Mouse (Mus musculus) forebrain, embryonic 12.5 days (tissue): Measurements from ENCODE around the gene Etv1. TPM values are rescaled to one million over a fixed set of nuclear protein-coding genes. Genes with fewer than 3 reads are reported as not detected.

Source experiments
- ATAC-seq: fragments of 200-750 bp; cut with Nextera tagmentation; 2 replicates; pipeline ENCODE4 v1.8.0; 2017; ENCODE audit warnings: moderate TSS enrichment; ENCODE audit not compliant: low FRiP score
- H3K27ac ChIP-seq: fragments of 300-500 bp; sonication (generic); 2 replicates; pipeline ENCODE4 v1.5.1; 2016; ENCODE audit warnings: mild to moderate bottlenecking
- H3K27me3 ChIP-seq: fragments of 300-500 bp; sonication (generic); 2 replicates; pipeline ENCODE4 v1.6.1; 2016; ENCODE audit warnings: mild to moderate bottlenecking
- H3K36me3 ChIP-seq: fragments of 300-500 bp; sonication (generic); replicated peaks from 2 replicates; pipeline ENCODE4 v1.6.1; 2016; ENCODE audit warnings: mild to moderate bottlenecking
- H3K4me1 ChIP-seq: fragments of 300-500 bp; sonication (generic); 2 replicates; pipeline ENCODE4 v1.6.1; 2016
- H3K4me2 ChIP-seq: fragments of 300-500 bp; sonication (generic); 2 replicates; pipeline ENCODE4 v1.6.1; 2016; ENCODE audit warnings: mild to moderate bottlenecking, moderate library complexity
- H3K4me3 ChIP-seq: fragments of 300-500 bp; sonication (generic); replicated peaks from 2 replicates; pipeline ENCODE4 v1.5.1; 2016; ENCODE audit warnings: mild to moderate bottlenecking
- H3K9ac ChIP-seq: fragments of 300-500 bp; sonication (generic); 2 replicates; pipeline ENCODE4 v1.6.1; 2016; ENCODE audit warnings: mild to moderate bottlenecking
- H3K9me3 ChIP-seq: fragments of 300-500 bp; sonication (generic); 2 replicates; pipeline ENCODE4 v1.6.1; 2016
- WGBS: fragments of 180-500 bp; shearing (Covaris S2); methylation state at CpG from one replicate; pipeline ENCODE4 v1.1.7; 2016; 5-methylcytosine and 5-hydroxymethylcytosine counted together
- polyA plus RNA-seq: library from polyadenylated mRNA; unstranded; fragments of >200 nt; fragmentation: Nextera tagmentation; extraction: Ambion mirVana; gene quantifications from 2 replicates; pipeline ENCODE4 v1.2.1, GENCODE M21; 2016

Gene Etv1
- polyA plus RNA-seq, 1 experiment from 2014 or later, result 25.5 TPM

DNA sequence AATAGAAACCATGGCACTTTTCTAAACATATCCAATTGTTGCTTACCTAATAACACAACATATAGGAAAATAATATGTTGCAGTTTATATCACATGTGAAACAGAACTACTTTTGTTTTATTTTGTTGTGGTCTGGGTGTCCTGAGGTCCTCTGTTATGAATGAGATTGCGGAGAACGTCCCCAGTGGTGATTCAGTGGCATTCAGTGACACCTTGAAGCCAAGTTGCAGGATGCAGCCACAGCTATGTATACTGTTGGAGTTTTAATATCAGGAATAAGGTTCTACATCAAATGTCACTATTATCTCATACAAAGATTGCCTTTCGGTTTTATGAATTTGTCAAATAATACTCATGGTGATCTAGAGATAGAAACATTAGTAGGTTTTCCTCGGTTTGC lies 7.4 kb downstream of the Etv1 start:
- H3K27ac ChIP-seq, result no peak overlapping the region
- peaks cover 13% of the 10 kb centered on the region; the same call in 1 of the 2 replicates for H3K4me1 ChIP-seq
- H3K9me3 ChIP-seq, result no peaks in the 10 kb centered on the region
- no peaks in the 10 kb centered on the region for H3K27me3 ChIP-seq
- H3K4me3 ChIP-seq, result no peak overlapping the region
- ATAC-seq, result no peak
- H3K9ac ChIP-seq, result no peak overlapping the region
- no peak overlapping the region for H3K4me2 ChIP-seq
- WGBS, result 92% methylated on average over 4 of the region's 4 CpGs
- H3K36me3 ChIP-seq, result no peaks in the 10 kb centered on the region

DNA sequence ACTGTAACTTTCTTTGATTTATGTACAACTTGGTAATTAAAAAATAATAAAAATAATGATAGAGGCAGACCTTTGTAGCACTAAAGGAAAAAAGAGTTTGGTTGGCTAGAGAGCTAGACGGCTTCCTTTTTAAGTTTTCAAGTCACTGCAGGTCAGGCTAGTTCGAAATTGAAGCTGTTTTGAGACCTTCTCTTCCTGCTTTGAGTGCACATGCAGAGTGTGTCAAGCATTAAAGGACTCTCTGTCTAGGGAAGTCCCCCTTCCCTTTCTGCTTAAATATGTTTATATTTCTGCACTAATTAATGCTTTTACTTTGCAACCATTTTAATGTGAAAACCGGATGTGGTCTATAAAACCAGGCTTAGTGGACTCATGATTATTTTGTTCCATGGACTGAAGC lies 8.5 kb downstream of the Etv1 start:
- peaks cover 12% of the 10 kb centered on the region; the same call in 1 of the 2 replicates for H3K4me1 ChIP-seq
- no peaks in the 10 kb centered on the region for H3K36me3 ChIP-seq
- 73% methylated on average over 3 of the region's 3 CpGs for WGBS
- no peak overlapping the region for H3K9ac ChIP-seq
- no peaks in the 10 kb centered on the region for H3K9me3 ChIP-seq
- no peak overlapping the region for H3K4me3 ChIP-seq
- H3K27me3 ChIP-seq, result no peaks in the 10 kb centered on the region
- H3K4me2 ChIP-seq, result no peak overlapping the region
- no peak for ATAC-seq
- H3K27ac ChIP-seq, result no peak overlapping the region

DNA sequence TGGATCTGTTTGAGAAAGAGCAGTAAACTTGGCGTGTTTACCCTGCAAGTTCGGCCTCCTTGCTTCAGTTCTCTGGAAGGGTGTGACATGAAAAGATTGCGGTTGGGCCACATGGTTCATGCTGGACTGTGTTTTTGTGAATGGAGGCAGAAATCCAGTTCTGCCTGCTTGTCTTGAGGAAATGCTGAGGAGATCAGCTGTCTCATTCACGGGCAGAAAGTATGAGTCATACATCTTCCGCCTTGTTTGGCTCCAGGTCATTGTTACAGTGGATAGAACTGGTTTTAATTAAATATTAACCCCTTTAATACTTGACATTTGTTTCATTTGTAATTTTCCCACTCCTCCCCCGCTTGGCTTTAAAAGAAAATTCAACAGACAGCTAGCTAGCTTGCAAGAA lies 9.4 kb downstream of the Etv1 start:
- Histone ChIP-seq H3K4me1 (peaks cover 7% of the 10 kb centered on the region; the same call in 1 of the 2 replicates), H3K27ac (no peak overlapping the region), H3K4me3 (no peak overlapping the region), H3K36me3 (no peaks in the 10 kb centered on the region), H3K9me3 (no peaks in the 10 kb centered on the region), H3K9ac (no peak overlapping the region), H3K4me2 (no peak overlapping the region), H3K27me3 (no peaks in the 10 kb centered on the region)
- ATAC-seq, result peak; percentile 61; the same call in 1 of the 2 replicates
- 44% methylated on average over 6 of the region's 6 CpGs for WGBS

DNA sequence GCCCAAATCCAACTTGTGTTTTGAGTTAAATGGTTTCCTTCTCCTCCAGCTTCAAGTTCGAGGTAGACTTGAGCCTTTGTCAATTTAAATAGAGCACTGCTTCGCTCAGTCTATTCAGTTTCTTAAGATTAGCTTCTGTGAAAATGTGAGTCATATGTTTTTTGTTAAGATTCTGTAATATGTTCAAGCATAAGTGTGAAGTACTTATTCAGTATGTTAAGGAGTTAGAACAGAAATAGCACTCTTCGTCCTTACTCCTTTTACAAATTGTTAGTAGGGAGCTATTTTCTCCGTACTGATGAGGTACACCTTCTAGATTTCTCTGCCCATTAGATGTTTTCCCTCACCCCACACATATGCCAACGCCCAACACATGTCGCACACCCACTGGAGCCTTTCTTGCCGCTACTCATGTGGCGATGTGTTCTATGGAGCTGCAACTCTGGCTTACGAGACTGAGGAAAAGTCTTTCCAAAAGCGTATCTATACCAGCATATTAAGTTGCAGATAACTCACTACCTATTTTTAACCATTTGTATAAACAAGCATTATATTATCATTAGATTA lies 10.7 kb downstream of the Etv1 start:
- H3K9me3 ChIP-seq, result no peaks in the 10 kb centered on the region

DNA sequence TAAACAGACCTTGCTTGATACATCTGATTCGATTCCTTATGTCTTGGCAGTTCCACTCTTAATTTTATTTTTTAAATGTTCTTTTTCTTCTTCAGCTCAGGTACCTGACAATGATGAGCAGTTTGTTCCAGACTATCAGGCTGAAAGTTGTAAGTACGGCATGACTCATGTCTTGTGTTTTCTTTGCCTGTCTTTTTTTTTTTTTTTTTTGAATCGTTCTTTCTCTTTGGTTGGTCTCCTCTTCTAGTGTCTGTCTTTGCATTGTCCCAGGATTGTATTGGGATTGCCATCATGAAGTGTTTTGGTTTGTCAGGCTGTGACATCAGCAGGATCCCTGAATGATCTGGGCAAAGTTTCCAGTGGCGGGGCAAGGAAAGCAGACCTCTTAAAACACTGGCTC lies 13.9 kb downstream of the Etv1 start:
- Histone ChIP-seq H3K36me3 (0 out of 2 replicates have a peak, but pooled peaks cover 3% of the 10 kb centered on the region), H3K9ac (no peak overlapping the region), H3K27ac (no peak overlapping the region), H3K27me3 (no peaks in the 10 kb centered on the region), H3K4me1 (peaks cover 4% of the 10 kb centered on the region; the same call in 1 of the 2 replicates), H3K4me2 (no peak overlapping the region), H3K9me3 (no peaks in the 10 kb centered on the region), H3K4me3 (no peak overlapping the region)
- no peak for ATAC-seq
- WGBS, result 89% methylated on average over 4 of the region's 4 CpGs

More for the DNA sequence above, 10.7 kb downstream of the Etv1 start:
- Histone ChIP-seq H3K27me3 (no peaks in the 10 kb centered on the region), H3K4me2 (no peak overlapping the region), H3K4me1 (peaks cover 4% of the 10 kb centered on the region; the same call in 1 of the 2 replicates), H3K4me3 (no peak overlapping the region), H3K36me3 (no peaks in the 10 kb centered on the region), H3K27ac (no peak overlapping the region), H3K9ac (no peak overlapping the region)
- no peak for ATAC-seq
- 93% methylated on average over 10 of the region's 10 CpGs for WGBS

DNA sequence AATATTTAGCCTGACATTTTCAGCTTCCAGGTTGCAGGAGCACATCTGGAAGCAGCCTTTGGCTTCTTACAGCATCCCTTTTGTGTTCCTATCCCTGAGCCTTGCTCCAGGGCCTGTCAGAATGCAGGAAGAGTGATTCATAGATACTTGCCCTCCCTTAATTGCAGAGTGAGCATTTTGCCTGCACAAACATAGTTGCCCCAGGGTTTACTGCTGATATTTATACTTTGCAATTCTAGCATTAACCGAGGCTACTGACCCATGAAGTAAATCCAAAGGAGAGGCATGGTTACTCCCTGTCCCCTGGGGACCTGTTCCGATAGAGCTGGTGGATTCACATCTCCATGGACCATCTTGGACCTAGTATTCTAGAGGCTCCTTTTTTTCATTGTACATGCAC lies 14.5 kb downstream of the Etv1 start:
- Histone ChIP-seq H3K9ac (no peak overlapping the region), H3K36me3 (0 out of 2 replicates have a peak, but pooled peaks cover 3% of the 10 kb centered on the region), H3K9me3 (no peaks in the 10 kb centered on the region), H3K27me3 (no peaks in the 10 kb centered on the region), H3K27ac (no peak overlapping the region), H3K4me3 (no peak overlapping the region), H3K4me1 (peaks cover under 1% of the 10 kb centered on the region; the same call in 1 of the 2 replicates), H3K4me2 (no peak overlapping the region)
- 63% methylated on average over 2 of the region's 2 CpGs for WGBS
- ATAC-seq, result no peak

DNA sequence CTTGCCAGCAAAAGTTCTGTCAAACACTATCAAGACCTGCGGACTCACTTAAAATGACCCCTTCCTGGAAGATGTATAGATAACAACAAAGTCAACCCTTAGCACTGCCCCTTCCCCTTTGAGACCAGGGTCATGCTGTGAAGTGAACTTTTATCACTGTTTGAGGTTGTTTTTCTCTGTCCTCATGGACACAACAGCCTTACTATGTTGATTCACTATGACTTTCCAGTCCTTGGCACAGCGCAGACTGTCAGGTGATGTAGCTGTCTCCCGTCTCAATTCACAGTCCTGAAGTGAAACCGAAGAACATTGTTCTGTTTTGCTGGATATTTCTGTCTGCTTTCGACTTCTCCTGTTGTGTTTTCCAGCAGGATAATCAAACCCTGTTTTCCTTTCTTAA lies 27.9 kb downstream of the Etv1 start:
- Histone ChIP-seq H3K9ac (no peak overlapping the region), H3K4me1 (no peaks in the 10 kb centered on the region), H3K27me3 (no peaks in the 10 kb centered on the region), H3K36me3 (no peaks in the 10 kb centered on the region), H3K4me2 (no peak overlapping the region), H3K27ac (no peak overlapping the region), H3K4me3 (no peak overlapping the region), H3K9me3 (no peaks in the 10 kb centered on the region)
- ATAC-seq, result no peak
- WGBS, result 81% methylated on average over 5 of the region's 5 CpGs

DNA sequence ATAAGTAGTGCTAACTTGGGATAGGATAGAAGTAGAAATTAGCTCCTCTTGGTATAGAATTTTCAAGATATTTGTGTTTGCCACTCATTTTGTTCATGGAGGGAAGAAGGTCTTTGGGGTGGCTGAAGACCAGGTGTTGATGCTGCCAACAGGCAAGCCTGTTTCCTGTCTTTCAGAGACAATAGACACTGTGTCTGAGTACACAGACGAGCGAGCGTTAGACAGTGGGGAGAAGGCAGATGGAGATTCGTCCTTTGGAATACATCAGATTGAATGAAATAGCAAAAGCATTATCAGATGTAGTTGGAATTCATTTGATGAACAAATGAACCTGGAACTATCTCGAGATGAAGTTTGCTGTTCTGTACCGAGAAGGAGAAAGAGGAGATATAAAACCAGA lies 33.2 kb downstream of the Etv1 start:
- Histone ChIP-seq H3K9ac (no peak overlapping the region), H3K36me3 (no peaks in the 10 kb centered on the region), H3K27me3 (no peaks in the 10 kb centered on the region), H3K4me1 (0 out of 2 replicates have a peak, but pooled peaks cover 6% of the 10 kb centered on the region), H3K4me2 (no peak overlapping the region), H3K9me3 (no peaks in the 10 kb centered on the region), H3K27ac (no peak overlapping the region), H3K4me3 (no peak overlapping the region)
- ATAC-seq, result no peak
- WGBS, result 68% methylated on average over 6 of the region's 6 CpGs

DNA sequence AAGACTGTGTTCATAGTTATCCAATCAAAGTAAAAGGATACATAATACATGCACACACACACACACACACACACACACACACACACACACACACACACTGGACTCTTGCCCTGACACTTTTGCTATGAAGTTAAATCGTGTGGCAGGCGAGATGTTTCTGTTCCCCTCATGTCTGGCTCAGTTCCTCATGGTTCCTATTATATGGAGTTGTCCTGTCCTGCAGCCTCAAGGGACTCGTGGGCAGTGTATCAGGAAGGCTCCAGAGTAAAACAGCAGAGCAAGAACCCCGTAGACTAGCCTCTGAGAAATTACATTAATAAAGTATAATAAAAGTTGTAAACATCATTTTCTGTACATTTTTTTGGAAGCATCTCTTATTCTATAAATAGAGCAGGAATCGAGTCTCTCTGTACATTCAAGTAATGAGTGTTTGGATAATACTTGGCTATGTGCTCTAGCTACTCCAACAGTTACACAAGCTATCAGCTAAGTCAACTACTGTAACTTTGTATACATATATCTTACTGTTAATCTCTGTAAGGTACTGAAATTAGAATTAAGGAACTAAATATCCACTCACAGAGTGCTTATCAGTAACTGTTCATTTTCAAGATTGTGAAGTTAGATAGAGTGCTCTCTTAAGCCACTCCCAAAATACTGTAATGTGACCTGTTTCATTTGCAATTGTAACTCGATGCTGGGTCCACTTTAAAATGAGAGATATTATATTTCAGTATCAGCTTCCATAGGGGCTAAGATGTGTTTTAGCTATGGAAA lies 35.0 kb downstream of the Etv1 start:
- no peak for ATAC-seq
- Histone ChIP-seq H3K4me3 (no peak overlapping the region), H3K9ac (no peak overlapping the region), H3K4me2 (no peak overlapping the region), H3K27me3 (no peaks in the 10 kb centered on the region), H3K4me1 (0 out of 2 replicates have a peak, but pooled peaks cover 6% of the 10 kb centered on the region), H3K36me3 (no peaks in the 10 kb centered on the region), H3K27ac (no peak overlapping the region), H3K9me3 (no peaks in the 10 kb centered on the region)
- WGBS, result 87% methylated on average over 6 of the region's 6 CpGs

DNA sequence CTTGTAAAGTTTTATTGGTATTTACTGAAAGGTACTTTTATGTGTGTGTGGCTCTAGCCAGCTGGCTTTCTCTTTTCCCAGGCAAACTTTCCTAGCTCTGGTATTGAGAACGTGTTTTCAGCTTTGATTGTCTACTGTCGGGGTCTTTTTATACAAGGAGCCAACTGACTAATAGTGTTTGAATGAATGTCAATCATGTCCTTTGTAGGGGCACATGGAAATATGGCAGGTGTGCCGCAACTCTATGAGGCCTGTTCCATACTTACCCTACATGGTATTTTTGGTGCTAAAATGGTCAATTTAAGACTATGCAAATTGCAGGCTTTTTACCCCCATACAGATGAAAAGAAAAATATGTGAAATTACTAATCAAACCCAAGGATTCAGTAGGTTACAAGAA lies 37.1 kb downstream of the Etv1 start:
- Histone ChIP-seq H3K36me3 (no peaks in the 10 kb centered on the region), H3K4me1 (0 out of 2 replicates have a peak, but pooled peaks cover 6% of the 10 kb centered on the region), H3K4me2 (no peak overlapping the region), H3K4me3 (no peak overlapping the region), H3K9me3 (no peaks in the 10 kb centered on the region), H3K27me3 (no peaks in the 10 kb centered on the region), H3K9ac (no peak overlapping the region), H3K27ac (no peak overlapping the region)
- WGBS, result 36% methylated on average over 3 of the region's 3 CpGs
- ATAC-seq, result no peak

DNA sequence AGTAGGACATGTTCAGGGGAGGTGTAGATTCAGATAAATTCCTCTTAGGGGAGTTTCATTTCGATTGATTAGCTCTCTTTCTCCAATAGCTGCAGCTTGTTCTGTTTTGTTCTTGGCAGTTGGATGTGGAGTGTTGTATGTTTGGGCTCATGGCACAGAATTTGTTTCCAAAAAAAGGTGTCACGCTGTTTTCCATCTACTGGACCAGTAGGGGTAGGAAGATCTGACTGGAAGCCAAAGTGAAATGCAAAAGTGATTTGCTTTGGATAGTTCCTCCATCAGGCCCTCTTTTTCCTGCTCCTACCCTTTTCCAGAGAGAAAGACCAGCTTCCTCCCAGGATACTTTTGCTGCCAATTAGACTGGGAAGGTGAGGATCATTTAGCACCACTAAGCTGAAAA lies 39.1 kb downstream of the Etv1 start:
- Histone ChIP-seq H3K9me3 (no peaks in the 10 kb centered on the region), H3K4me2 (no peak overlapping the region), H3K36me3 (no peaks in the 10 kb centered on the region), H3K4me3 (no peak overlapping the region), H3K9ac (no peak overlapping the region), H3K27ac (no peak overlapping the region), H3K4me1 (0 out of 2 replicates have a peak, but pooled peaks cover 6% of the 10 kb centered on the region), H3K27me3 (no peaks in the 10 kb centered on the region)
- ATAC-seq, result no peak
- WGBS, result 98% methylated on average over 2 of the region's 2 CpGs

DNA sequence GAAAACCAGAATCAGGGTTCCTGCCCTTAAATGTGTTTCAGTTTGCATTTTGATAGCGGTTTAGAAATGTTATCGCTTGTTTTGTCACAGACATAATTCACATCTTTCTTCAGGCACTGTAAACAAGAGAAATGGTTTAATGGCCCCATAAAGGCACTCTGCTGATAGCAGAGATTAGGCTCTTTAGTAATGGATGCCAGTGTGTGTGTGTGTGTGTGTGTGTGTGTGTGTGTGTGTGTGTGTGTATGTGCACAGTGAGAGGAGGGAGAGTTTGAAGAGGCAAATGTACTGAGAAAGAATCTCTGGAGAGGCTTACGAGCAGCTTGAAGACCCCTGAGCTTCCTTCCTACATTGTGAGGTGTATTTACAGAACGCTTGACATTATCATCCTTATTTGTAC lies 41.5 kb downstream of the Etv1 start:
- Histone ChIP-seq H3K36me3 (no peaks in the 10 kb centered on the region), H3K27ac (no peak overlapping the region), H3K4me3 (no peak overlapping the region), H3K9me3 (no peaks in the 10 kb centered on the region), H3K4me1 (0 out of 2 replicates have a peak, but pooled peaks cover 6% of the 10 kb centered on the region), H3K4me2 (no peak overlapping the region), H3K27me3 (no peaks in the 10 kb centered on the region), H3K9ac (no peak overlapping the region)
- ATAC-seq, result no peak
- WGBS, result 93% methylated on average over 4 of the region's 4 CpGs

DNA sequence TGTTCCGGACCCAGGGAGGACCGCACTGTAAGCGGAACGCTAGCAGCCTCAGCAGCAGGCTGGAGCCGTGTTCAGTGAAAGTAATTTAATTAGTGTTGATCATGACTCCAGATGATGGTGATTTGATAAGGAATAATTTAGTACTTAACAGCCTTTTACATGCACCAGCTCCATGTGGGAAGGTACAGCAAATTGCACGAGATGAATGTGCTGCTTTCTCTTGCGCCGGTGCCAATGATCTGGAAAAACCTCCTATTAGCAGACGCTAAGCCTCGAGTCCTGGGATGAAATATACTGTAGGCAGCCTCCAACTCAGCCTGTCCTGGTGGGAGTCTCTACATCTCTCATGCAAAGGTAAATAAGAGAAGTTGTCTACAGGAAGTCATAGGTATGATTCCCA lies 45.2 kb downstream of the Etv1 start:
- no peak overlapping the region for H3K9ac ChIP-seq
- H3K9me3 ChIP-seq, result no peaks in the 10 kb centered on the region
- no peaks in the 10 kb centered on the region for H3K36me3 ChIP-seq
- no peaks in the 10 kb centered on the region for H3K27me3 ChIP-seq
- H3K4me3 ChIP-seq, result no peak overlapping the region
- H3K4me1 ChIP-seq, result no peaks in the 10 kb centered on the region
- no peak overlapping the region for H3K27ac ChIP-seq
- ATAC-seq, result no peak
- 80% methylated on average over 10 of the region's 10 CpGs for WGBS
- no peak overlapping the region for H3K4me2 ChIP-seq
